Mouse (Mus musculus) brain, embryonic 18.5 days (tissue): ENCODE data around the gene Kifc3.
"Not testable (repeated sequence)": the region's sequence is repeated elsewhere in the genome, so short reads cannot be mapped to it uniquely, and the experiment has no call there.

Experiments used
- DNase-seq: peaks from one replicate; pipeline ENCODE4 v3.0.0-alpha.2; 2012; ENCODE audit warnings: low read depth, low spot score

Kifc3 gene

DNA sequence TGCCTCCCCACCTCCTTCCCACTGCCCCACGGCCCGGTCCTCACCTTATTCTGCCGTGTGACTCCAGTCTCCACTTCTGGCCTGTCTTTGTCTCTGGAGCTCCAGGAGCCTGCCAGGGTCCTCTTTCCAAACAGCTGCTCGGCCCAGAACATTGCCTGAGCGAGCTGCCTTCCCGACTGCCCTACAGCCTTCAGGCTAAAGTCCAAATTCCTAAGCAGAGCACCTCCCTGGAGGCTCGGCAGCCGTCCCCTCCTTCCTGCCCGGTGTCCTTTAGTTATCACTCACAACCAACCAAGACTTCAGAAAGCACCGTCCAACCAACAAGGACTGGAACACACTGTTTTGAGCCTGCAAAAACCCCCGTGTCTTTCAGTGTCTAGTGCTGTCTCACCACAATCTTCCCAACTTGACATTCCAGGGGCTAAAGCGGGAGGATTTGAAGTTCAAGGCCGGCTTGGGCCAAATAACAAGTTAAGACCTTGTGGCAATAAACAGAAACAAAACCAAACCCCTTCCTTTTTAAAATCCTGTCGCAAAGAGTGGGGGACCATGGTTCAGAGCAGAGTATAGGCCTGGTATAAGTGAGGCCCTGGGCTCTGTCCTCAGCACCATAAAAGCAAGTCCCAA lies at the start of gene Kifc3:
Gene Kifc3, minus strand, starts transcription at position 164 of the 627 bp plus-strand sequence.
- DNase-seq, result no peak

DNA sequence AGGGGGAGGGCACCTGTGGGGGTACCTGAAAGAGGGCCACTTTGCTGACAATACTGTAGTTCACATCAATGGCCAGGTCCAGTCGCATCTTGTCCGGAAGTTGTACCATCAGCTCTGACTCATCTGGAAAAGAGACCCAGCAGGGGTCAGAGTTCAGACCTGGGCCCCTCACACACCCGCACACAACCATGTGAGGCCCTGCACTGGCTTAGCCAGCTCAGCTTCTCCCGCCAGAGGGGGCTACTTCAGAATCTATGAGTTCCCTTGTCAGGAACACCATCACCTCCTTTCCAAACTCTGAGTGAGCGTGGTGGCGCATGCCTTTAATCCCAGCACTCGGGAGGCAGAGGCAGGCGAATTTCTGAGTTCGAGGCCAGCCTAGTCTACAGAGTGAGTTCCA lies 49.4 kb upstream of the Kifc3 start:
- no peak for DNase-seq

DNA sequence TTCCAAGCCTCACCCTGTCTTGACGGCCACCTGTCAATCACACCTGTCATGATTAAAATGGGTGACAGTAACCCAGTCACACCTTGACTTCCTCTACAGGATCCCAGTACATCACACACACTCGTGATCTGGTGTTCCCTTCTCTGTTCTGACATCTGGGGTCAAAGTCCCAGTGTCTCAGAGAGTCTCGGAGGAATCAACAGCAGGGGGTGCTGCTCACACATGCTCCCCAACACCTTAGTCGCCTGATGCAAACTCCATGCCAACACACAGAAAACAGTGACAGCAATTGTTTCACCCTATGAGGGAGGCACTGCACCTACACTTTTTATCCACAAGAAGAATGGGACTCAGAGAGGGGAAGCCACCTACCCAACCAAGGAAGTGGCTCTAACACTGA lies 47.2 kb upstream of the Kifc3 start:
- DNase-seq, result no peak

DNA sequence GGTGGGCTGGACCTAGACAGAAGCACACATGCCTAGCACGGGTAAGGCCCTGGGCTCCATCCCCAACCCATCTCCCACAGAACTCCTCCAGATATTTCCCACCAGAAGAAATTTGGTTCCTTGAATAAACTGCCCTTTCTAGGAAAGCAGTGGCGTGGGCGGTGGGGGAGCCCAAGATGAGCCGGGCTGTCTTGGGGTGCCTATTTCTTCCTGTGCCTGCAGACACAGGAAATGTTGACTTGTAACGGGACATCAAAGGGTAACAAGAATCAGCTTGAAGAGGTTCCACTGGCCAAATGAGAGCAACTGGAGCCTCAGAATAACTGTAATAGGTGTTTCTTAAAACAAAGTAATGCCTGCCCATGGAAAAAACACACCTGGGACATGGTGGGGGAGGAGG lies 44.7 kb upstream of the Kifc3 start:
- DNase-seq, result no peak

DNA sequence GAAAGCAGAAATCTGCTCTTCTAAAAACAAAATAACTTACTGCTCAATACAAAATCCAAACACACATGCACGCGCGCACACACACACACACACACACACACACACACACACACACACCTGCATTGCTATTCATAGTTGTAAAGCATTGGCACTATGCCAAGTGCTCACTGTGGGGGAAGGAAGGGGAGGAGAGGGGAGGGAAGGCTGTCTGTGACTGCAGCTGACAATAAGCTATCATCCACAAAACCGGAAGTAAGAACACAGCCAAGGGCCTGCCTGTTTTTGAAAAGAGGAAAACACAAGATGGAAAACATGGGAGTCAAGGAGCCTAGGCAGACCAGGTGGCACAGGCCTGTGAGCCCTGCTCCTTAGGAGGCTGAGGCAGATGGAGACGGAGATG lies 42.6 kb upstream of the Kifc3 start:
- peak; percentile 69 for DNase-seq

DNA sequence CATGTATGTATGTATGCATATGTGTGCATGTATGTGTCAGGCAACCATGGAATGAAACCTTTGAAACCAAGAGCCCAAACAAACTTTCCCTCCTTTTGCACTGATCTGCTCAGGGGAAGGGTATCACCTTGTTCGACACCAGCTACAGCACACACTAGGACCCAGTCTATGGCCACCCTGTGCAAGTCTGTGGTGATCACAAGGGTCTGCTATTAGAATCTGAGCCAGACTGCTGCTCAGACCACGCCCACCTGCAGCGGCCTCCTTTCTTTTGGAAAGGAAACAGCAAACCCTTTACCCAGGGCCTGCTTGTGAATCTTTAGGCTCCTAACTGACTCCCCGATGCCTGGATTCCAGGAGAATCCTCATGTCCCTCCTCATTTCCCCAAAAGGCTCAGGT lies 41.2 kb upstream of the Kifc3 start:
- no peak for DNase-seq

DNA sequence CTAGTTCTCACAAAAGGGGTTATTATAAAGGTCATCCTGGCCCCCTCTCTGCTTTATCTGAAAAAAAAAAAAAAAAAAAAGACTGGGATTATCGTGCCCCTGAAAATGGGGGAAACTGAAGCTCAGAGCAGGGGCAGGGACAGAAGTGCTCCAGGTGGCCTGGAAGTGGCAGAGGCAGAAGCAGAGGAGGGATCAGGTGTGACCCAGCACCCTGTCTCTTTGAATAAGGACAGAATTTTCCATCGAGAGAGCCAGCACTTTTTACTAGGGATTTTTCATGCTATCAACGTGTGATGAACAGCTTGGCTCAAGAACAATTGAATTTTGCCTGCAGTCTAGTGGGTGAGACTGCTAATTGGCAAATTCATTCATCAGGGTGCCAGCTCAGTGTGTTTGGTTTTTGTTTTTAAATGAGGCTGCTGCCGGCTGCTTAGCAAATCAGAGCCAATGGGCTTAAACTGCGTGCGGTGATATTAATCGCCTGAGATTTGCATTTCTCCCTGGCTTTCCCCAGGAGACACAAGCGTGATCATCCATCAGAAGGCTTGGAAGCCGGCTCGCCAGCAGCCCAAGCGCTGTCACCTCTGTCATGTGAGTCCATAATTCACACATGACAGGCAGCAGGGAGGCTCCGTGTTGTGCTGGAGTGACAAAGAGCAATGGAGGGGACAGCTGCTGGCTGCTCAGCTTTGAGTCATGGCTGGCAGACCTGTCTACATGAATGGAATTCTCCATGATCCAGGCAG lies 40.4 kb upstream of the Kifc3 start:
- DNase-seq, result peak; percentile 77

DNA sequence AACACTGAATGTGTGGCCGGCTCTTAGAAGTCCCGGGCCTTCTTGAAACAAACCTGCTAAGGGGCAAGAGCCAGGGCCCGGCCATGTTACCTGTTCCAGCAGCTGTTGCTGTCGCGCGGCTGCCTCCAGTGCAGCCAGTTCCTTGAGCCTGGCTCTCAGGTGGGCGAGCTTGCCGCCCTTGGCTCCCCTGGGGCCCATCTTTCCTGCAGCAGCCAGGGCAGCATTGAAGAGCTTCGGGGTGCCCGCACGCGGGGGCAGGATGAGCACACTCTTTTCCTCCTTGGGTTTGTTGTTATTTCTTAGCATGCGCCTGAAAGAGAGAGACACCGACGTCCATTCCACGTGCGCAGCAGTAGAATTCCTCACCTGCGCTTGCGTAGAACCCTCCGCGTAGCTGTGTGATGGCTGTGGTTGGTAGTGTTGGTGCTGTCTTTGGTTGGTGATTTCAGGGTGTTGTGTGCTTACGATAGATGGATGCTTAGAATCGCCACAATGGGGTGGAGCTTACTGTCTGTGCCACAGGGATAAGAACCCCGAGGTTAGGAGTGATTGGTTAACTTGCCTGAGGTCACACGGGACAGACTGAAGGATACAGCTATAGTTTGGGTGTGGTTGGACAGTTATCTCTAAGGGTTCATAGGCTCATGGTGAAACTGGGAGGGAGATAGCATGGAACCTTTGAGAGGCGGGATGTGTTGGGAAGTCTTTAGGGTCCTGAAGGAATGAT lies 39.6 kb upstream of the Kifc3 start:
- DNase-seq, result no peak

DNA sequence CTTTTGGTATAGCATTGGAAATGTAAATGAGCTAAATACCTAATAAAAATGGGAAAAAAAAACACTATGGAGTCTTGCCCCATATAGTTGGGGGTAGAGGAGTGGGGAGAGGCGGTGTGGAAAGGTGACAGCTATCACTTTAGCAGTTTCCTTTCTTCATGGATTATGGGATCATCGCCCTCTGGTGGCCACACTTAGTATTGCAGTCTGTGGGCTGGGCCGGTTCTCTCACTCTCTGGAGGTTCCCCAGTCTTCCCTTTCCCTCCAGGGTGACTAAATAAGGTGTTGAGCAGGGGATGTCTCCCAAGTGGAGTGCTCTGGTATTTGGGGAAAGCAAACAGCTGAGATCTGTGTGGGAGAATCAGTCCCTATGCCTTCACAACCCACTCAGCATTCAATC lies 33.1 kb upstream of the Kifc3 start:
- no peak for DNase-seq

DNA sequence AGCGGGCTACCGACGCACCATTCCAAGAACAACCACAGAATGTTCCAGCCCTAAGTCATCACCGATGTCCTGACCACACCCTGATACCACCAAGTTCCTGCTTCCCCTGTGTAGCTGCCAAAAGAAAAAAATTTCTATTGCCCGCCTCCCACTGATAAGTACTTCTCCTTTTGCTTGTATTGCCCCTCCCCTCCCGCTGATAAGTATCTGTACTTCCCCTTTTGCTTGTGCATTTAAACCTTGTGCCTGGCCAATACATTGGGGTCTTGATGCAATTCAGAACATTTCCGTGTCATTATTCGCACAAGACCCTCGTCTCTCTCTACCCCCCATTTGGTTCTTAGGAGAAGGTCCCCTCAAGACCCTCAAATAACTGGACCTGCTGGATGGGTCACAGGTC lies 27.5 kb upstream of the Kifc3 start:
- DNase-seq, result not testable (repeated sequence)

DNA sequence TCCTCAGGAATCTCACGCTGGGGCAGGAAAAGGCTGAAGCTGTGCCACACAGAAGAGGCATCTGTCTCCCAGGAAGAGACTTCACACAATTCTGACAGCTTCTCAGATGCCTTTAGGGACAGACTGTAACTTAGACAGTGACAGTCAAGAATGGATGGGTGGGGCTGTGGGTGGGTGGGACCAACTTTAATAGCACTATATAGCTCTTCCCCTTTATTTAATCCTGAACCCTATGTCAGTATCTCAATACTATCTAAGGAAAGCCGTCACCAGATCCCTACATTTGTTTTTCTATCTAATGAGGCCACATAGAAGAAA lies 24.5 kb upstream of the Kifc3 start:
- DNase-seq, result no peak

DNA sequence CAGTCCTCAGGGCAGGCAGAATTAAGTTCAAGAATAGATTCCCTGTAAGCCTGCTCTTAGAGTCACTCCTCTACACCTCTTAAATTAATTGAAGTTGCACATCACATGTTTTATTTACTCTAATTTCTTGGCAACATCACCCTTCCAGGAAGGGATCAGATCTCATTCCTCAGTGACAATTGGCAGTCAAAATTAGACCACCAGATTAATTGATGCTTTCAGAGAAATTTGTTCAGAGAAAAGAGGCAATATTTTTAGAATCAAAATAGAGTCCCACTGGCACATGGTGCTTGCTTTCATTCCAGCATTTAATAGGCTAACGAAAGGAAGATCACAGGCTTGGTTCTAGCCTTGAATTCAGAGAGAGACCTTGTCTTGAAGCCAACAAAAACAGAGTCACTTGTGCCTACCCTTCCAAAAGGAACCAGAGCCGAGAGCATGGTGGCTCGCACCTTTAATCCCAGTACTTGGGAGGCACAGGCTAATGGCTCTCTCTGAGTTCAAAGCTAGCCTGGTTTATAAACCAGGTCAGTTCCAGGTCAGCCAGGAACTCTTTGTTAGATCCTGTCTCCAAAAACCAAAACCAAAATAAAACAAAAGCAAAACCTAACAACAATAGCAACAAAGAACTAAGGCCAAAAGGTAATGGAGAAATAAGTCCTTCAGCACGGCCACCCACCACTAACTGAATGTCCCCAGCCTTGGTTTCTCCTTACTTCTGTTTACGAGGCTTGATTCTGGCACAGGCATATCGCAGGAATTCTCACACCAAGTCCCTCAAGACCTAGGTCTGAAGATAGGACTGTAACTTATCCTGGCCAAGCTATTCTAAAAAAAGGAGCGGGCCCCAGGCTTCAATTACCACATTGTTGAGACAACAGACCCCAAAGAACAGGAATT lies 23.9 kb upstream of the Kifc3 start:
- no peak for DNase-seq

DNA sequence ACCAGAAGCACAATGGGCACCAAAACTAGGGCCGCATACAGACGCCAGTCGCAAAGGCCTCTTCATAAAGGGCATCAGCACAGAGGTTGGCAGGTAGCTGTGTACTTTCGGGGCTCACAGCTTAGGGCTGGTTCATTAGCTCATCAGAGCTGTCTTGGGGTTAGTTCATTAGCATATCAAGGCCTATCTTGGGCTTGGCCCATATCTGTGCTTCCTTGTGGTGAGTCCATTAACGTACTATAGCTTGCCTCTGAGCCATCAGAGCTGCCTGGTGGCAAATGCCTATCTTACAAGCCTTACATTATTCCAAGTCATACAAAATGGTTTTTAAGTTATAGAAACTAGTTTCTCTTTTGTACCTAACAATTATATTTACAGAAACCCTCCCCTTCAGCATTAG lies 21.4 kb upstream of the Kifc3 start:
- no peak for DNase-seq

DNA sequence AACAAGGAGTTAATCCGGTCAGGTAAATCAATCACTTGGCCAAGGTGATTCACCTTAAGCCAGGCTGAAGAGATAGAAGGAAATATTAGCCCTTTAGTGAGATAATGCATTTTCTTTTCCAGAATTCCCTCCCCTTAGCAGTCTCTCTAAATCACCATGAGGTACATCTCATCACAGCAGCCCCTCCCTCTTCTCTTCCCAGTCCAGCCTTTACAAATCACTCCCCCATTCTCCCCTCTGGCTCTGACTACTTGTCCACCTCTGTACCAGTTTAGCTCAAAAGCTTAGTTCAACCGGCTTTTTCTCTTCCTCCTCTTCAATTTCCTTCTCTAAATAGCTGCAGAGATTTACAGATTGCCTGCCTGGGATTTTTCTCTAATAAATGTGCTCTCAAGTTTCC lies 18.4 kb upstream of the Kifc3 start:
- DNase-seq, result no peak

DNA sequence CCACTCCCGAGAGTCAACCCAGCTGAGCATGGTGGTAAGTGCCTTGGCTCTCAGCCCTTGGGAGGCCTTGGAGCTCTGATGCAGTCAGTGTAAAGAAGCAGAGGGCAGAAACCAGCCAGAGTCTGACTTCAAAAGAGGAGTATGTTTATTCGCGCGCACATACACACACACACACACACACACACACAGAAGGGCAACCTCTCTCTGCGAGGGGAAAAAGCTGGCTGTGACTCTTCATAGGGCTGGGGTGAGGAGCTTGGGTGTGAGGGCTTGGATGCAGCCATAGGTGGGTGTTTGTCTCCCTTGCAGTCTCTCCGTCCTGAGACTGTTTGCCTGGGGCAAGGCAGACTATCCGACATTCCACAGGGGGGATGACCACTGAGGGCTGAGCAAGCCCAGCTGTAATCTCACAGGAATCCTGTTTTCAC lies 18.0 kb upstream of the Kifc3 start:
- no peak for DNase-seq

DNA sequence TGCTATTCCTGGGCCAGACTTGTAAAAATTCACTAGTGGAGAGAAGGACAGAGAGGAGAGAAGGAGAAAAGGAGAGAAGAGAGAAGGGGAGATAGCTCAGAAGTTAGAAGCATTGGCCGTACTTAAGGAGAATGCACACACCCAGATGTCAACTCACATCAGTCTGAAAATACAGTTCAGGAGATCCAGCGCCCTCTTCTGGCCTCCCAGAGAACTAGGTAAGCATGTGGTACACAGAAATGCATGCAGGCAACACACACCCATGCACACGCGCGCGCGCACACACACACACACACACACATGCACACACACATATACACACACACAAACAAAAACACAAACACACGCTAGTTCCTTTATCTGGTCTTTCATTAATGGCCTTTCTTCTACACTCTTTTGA lies 17.0 kb upstream of the Kifc3 start:
- no peak for DNase-seq

DNA sequence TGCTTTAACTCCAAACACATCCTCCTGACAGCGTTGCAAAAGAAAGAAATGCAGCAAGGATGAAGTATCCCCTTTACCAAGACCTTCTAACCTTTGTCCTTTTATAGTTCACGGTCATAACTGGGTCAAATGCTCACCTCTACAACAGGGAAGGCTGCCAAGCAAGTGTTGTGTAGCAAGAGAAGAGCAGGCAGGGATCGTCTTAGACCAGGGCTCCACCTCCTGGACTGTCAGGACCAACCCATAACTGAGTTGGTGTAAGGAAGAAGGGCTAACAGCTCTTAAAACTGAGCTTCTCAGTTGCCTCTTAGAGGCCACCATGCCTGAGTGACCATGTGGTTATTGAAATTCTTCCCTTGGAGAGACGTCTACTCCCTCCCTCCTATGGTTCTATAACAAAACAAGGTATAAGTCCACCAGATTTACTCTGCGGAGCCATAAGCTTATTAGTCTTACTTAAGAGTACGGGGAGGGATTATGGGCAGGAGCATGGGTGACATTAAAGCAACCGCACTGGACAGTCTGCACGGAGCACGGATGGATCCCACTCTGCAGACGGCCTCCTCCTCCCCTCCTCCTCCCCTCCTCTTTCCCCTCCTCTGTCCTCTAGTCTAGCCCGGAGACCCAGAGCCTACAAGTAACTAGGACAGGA lies 13.2 kb upstream of the Kifc3 start:
- no peak for DNase-seq

DNA sequence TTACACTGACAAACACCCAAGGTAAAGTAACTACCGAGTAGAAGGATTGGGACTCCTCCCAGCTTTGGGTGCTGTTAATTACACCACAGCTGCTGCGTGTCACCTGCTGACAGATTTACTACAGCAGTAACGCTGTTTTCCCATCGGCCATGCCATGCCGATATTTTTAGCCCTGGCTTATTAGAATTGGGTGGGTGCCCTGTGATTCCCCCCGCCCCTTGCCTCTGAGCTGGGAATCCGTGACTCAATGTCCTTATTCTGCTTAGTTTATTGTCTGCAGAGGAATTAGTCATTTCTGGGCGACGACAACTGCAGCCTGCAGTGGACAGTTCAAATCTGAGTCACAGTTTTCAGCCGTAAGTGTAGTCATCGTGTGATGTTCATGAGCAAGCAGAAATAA lies 7.3 kb upstream of the Kifc3 start:
- DNase-seq, result no peak

DNA sequence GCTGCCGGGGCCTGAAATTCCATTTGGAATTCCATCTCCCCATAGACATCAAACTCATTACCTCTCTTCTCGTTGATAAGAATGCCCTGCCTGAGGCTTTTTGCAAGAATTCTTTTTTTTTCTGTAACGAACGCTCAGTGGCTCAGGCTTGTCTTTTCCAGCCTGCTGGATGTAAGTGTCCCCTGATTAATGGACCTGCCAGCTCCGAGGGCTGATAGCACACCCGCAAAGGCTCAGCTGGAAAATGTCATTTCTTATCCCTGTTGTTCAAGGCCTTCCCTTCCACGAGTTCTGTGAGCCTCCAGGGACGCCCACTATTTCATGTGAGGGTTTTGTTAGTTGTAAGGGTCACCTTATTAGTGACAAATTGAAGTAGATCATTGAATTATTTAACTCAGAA lies 3.3 kb upstream of the Kifc3 start:
- no peak for DNase-seq

DNA sequence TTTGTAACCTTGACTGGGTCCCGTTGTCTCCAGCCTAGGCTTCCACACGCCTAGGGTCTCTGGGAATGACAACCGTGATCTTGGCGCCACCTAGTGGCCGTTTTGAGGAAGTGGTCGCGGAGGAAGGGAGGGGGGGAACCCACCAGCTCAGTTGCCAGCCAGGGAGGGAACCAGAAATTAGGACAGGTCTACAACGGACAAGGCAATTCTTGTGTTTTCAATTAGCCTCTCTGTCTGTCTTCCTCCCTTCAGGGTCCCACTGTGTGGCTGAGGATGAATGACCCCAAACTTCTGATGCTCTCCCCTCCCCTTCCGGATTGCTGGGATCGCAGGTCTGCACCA lies 1.4 kb upstream of the Kifc3 start:
- DNase-seq, result peak; percentile 39

DNA sequence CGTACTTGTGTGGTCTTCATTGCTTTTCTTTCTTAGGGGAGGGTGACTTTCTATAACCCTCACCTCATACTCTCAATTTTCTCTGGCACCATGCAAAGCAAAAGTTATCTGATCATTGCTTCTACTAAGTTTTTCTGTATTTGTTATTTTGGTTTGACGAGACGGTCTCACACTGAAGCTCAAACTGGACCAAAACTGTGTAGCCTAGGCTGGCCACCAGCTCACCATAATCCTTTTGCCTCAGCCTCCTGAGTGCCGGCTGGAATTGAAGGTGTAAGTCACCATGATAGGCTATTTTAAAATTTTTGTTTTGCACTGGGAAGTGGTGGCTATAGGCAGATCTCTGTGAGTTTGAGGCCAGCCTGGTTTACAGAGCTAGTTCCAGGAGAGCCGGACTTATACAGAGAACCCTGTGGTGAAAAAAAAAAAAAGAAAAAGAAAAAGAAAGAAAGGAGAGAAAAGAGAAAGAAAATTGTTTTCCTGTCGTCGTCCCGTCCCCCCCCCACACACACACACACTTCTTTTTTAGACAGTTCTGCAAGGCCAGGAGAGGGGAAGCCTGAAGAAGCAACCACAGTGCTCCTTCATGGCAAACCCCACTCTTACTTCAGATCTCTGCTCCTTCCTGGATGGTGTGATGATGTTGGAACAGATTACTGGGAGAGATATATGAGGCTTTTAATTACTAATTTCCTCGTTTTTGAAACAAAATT lies 870 bp upstream of the Kifc3 start:
- DNase-seq, result no peak
